Mouse (Mus musculus) urinary bladder, postnatal 4 days (tissue): ENCODE measurements around the gene Nrp1.
A peak's percentile ranks its signal among the peaks of the same experiment; 100 is the strongest.

Experiments used
- DNase-seq, 2 experiments: peaks; one replicate each; pipeline ENCODE4 v3.0.0; 2021 to 2022; ENCODE audit warnings: low spot score in 2 of 2

Nrp1 gene

DNA sequence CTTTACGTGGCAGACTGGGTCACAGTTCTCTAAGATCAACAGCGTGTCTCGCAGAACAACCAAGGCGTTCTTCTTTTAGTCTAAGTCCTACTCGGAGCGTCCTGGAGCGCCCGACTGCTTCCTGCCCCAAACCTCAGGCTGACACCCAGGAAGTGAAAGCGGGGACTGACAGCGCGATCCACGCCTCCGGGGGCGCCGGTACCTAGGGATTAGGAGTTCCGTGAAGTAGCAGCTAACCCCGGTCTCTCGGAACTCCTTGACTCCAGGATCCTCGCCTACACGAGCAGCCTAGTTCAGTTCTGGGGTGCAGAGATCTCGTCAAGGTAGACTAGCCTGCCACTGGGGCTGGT lies at the start of gene Nrp1:
Nrp1 (plus strand) TSS at position 199 of the 350 bp plus-strand sequence.
- peak; percentile 44 to 60 for DNase-seq

DNA sequence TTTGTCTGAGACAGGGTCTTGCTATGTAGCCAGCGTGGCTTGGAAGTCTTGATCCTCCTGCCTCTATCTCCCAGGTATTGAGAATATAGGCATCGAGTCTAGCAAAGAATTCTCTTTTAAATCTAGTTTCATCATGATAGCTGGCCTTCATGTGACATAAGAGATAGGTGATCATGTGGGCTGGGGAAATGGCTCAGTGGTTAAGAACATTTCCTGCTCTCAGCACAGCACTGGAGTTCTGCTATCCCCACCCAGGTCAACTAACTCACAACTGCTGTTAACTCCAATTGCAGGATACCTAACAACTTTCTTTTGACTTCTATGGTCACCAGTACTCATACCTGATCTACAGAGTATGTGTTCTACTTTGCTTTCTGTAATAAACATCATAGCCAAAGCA lies 37.6 kb upstream of the Nrp1 start:
- DNase-seq, result no peak

DNA sequence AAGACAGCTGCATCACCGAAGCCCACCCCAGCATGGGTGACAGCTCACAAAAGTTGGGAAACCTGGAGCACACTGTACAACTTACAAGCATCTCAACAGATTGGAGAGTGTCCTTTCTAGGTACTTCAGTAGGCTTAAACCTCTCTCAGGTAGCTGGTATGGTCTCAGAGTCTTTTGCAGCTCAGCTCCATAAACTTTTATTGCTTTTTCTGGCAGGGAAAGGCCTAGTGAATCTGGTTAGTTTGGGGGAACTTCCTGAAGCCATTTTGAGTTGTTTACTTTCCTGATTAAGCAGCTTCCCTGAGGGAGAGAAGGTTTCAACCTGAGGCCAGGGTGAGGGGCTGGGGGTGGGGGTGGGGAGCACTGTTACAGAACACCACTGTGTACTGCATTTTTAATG lies 31.1 kb upstream of the Nrp1 start:
- DNase-seq, result no peak

DNA sequence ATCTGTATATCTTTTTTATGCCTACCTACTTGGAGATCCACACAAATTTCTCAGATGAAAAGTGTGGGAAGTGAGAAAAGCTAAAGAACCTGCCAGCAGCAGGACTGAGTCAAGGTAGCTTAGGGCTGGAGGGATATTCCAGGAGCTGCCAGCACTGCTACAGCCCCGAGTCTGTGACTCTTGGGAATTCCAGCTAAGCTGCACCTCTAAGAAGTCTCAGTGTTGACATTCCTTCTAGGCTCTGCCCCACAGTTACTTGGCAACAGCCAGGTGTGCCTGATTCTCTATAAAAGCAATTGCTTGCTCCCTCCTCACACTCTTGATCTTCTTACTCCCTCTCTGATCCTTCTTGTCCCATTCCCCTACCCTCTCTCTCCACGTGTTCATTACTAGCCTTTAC lies 30.5 kb upstream of the Nrp1 start:
- DNase-seq, result no peak

DNA sequence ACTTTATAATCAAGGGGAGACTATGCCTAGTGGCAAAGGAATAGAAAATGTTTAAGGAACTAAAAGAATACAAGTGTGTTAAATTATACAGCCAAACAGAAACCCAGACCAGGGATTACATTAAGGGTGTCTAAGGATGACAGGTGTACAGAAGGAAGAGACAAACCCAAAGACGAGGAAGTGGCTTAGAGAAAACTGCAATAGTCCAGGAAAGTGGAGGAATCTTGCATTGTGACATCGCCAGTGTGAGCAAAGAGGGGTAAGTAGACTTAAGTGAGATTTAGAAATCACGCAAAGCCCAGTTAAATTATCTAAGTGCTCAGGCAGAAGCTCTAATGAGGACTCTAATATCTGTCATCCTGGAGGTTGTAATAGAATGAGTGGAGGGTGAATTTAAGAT lies 28.9 kb upstream of the Nrp1 start:
- DNase-seq, result no peak

DNA sequence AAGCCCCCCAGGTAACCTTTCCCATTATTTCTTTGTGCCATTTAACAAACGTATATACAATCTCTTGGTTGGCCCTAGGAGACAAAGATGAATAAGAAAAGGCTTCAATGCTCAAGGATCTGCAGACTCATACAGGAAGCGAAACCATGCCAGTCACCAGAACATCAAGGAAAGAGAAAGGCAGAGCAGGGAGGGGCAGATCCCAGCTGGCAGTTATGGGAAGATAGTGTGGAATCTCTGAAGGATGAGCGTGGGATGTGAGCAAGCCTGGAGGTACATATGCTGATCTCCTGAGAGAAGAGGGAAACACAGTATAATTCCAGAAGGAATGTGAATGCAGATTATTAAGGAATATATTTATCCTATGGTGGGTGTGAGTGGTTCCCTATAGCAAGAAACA lies 22.4 kb upstream of the Nrp1 start:
- no peak for DNase-seq

DNA sequence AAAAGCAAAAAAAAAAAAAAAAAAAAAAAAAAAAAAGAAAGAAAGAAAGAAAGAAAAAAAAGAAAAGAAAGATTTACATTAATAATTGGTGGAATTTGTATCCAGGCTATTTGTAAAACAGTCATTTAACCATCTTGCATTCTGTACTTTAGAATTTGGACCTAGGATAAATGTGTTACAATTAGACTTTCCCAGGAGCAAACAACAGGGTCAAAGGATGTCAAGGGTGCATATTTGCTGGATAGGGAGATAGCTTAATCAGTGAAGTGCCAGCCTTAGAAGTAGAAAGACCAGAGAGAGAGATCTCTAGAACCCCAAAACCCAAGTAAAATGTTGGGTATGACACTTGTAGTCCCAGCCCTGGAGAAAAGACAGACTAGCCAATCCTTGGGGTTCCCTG lies 19.5 kb upstream of the Nrp1 start:
- no peak for DNase-seq

DNA sequence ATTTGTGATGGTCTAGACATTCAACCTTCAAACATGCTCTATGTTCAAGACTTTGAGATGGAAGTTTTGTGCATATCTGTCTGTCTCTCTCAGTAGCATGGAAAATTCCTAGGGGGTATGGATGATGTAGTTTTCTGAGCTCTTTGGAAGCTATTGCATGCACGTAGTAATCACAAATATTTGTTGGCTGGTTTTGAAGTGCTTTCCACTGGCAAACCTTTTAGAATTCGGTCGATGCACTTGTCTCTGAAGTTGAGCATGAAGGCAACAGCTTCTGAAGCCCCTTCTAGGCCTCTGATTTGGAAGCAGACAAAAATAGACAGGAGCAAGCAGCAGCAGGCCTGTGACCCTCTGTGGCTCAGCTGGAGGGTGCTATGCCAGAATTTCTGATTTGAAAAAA lies 18.9 kb upstream of the Nrp1 start:
- no peak for DNase-seq

DNA sequence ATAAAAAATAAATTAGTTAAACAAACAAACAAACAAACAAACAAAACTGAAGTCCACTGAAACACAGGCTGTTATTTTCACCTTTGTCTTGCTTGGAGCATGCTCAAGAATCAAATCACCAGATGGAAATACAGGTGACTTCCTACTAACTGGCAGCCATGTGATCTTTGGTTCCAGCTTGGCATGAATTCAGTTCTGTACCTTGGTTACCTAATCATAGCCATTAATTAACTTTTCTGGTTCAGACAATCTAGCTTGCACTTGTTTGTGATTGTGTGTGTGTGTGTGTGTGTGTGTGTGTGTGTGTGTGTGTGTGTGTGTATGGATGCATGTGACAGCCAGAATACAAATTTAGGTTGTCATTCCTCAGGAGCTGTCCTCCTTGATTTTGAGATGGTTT lies 8.0 kb upstream of the Nrp1 start:
- no peak for DNase-seq

DNA sequence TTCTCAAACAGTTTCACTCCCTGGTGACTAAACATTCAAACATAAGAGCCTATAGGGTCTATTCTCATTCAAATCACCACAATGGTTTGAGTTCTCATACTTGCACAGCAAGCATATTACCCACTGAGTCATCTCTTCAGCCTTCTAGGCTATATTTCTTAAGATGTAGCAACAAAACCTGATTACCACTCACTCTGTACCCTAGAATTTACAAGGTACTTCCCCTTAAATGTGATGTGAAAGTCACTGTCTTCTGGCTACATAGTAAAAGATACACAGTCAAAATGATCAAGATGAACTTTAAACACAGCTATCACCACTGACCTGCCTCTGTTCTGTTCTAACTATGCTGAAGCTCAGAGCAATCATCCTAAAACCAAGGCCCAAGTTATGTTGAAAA lies 7.2 kb upstream of the Nrp1 start:
- DNase-seq, result no peak

DNA sequence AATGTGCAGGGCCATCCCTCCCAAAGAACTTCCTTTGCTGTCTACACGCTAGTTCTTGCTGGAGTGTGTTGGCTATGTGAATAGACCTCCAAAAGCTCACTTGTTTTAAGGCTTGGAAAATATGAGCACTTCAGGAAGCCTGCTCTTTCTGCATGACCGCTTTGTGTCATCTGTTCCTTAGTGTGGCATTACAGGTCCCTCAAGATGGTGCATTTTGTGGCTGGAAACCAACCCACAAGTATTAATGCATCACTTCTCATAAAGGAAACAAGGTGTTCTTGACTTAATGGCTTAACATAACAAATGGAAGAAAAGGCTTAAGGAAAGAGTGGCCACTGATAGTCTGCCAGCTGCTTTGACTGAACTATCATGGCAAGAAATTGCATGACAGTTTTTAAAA lies 5.6 kb upstream of the Nrp1 start:
- DNase-seq, result no peak

DNA sequence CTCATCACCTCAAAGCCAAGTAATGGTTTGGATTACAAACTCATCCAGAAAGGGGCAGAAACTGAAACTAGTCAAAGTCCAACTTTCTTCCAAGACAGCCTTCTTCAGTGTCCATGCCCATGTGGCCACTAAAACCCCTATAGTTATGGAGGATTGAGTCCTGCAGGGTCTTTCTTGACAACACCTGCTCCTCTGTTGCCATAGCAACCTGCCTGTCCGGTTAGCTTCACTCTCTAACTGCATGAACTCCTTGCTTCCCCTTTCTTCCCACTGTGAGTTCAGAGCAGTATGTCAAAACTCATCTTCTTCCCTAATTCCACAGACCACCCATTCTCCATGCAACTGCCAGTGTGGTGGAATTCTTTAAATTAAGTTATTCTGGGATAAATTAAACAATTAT lies 4.4 kb upstream of the Nrp1 start:
- DNase-seq, result no peak

DNA sequence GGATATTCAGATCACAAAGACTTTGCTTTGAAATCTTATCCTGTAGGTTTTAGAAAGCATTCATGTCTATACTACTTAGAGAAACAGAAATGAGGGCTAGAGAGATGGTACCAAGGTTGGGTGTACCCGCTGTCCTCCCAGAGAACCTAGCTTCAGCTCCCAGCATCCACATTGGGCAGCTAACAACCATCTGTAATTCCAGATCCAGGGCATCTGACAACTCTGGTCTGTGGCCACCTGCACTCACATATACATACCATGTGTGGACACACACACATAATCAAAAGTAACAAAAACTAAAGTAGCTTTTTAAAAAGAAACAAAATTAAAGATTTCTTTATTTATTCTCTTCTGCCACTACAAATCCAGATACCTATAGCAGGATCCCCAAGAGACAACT lies 3.3 kb upstream of the Nrp1 start:
- no peak for DNase-seq

DNA sequence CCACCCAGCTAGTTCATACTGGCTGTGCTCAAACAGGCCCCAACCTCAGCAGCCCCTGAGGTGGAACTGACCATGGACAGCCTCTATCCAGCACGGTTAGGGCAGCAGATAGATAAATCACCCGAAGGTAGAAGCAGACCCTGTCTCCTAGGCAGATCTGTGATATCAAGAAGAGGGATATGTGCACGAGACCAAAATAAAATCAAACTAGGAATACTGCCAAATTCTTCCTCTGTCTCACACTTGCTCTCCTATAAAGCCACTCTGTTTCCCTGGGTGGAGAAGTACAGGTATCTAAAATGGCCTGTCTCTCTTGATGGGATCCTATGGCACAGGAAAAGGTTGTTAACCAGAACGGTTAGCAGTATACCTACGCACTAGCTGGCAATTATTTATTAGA lies 2.2 kb upstream of the Nrp1 start:
- DNase-seq, result no peak

DNA sequence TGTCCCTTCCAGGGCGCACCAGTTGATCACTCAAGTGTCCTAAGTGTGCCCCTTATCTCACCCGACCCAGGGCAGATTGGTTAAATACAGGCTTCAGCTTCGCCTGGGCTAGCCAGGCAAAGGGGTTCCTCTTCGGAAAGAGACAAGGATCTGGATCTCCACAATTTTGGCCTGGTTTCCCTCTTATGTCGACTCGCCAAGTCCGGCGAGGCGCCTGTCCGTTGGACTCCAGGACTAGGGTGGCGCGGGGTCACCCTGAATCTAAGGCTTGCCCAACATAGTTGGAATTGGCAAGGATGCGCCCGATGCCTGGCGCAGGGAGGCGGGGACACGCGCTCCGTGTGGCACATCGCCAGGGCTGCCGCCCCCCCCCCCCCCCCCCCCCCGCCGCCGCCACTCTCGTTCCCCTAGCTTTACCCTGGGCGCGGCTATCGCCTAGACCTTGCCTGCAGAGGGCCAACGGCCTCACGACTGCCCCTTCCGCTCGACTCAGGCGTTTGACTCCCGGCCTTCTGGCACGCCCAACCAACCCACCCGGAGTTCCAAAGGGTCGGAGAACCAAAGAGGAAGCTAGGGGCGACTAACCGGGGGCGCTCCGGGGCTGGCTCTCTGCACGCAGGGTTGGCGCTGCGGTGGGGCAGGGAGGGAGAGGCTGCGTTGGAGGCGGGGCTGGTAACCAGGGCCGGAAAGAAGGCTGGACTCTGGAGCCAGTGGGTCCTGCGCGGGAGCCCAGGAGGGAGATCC lies 1.4 kb upstream of the Nrp1 start:
- peak; percentile 82 to 85 for DNase-seq

DNA sequence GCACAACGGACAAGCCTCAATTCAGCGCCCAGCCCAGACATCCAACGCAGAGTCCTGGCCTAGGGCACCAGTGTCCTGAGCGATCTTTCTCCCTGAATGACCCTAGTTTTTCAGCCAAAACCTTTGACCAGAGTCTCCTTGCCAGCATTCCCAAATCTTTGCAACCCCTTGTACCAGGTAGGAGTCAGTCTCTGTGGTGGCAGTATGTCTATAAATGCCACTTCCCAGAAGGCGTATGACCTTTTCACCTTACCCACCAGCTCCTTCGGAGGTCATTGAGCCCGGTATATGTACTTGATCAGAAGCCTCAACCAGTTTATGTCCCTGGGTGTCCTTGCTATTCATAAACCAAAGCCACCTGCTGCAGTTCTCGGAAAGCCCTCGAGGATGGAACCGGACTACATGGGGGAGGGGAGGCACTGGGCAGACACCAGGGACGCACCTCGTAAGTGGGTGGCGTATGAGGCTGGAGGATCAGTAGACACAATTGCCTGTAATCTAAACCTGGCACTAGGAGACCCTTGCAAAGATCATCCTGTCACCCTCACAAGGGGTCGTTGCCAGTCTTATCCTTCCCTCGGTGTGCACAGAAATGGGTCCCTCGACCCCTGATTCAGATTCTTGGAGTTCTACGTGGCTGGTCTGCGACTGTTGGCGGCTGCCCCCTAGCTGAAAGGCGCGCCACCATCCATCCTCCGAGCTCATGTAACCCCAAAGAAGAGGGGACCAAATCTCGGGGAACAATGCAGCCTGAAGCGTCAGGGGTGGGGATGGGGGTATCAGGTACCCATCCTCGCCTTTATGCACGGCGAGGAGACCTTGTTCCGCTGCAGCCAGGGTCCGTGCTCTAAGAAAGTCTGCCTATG lies 631 bp upstream of the Nrp1 start:
- peak; percentile 54 to 66 for DNase-seq

DNA sequence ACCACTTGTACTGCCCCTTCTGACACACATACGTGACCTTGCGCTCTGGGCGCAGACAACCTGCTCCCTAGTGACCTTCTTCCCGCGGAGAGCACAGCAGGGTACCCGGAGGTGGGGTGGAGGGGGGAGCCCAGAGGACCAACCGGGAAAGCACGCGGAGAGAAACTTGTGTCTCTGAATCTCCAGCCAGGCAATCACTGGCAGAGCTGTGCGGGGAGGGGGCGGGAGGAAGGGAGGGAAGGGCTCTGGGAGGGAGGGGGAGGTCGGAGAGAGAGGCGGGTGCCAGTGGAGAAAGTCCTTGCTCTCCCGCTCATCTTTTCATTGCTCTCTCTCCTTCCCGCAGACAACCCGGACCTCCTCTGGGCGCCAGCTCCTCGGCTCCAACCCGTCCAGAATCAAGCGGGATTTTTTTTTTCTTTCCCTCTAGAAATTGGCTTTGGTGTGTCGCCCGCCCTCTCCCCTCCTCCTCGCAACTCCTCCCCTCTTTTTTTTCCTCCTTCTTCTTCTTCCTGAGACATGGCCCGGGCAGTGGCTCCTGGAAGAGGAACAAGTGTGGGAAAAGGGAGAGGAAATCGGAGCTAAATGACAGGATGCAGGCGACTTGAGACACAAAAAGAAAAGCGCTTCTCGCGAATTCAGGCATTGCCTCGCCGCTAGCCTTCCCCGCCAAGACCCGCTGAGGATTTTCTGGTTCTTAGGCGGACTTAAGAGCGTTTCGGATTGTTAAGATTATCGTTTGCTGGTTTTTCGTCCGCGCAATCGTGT lies 534 bp downstream of the Nrp1 start:
- DNase-seq, result peak; percentile 65 to 69

DNA sequence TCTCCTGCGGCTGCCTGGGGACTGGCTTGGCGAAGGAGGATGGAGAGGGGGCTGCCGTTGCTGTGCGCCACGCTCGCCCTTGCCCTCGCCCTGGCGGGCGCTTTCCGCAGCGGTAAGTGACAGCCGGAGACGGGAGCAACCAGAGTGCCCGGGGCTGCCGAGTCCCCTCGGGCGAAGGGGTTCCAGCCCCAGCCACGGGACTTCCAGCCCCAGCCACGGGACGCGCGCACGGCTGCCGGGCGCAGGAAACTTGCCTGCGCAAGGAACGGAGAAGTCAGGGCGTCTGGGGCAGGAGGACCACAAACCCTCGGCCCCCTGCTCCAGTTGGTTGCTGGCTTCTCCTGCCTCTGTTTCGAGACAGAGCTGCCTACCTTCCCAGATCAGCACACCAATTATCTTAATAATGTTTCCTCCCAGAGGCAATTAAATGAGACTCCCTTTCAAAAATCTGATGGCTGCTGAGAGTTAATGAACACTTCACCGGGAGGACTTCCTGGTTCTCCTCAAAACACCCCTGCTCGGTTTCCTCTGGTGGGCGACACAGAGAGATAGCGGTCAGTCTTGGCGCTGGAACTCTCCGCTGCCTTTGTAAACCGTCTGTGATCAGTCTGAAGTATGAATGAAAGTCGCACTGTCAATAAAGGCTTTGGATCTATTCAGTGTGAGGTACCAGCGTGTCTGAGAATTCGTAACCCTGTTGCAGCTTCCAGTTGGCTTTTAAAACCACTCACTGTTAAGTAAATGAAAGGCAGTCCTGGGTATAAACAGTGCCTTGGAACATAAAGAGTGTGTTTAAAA lies 1.3 kb downstream of the Nrp1 start:
- DNase-seq, result peak; percentile 24 to 61

DNA sequence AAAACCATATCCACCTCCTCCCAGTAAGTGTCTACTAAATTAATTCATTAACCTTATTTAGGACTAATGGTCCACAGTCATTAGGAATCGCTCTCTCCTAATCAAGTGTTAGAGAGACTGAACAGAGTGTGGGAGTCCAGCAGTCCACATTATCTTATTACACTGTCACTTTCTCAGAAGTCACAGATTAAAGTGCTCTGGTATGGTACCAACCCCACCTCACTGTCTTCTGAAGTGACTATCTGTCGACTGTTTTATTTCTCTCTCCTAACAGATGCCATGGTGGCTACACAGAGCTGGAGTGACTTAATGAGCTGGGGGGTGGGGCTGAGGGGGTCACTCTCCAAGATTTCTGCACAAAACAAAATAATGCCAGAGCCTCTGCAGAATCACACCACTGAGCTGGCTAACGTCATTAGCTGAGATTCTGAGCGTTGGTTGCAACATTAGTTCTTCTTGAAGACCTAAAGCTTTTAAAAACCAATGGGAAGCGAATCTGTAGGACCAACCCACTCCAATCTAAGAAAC lies 3.0 kb downstream of the Nrp1 start:
- DNase-seq, result peak in 1 of 2 experiments; percentile 39

DNA sequence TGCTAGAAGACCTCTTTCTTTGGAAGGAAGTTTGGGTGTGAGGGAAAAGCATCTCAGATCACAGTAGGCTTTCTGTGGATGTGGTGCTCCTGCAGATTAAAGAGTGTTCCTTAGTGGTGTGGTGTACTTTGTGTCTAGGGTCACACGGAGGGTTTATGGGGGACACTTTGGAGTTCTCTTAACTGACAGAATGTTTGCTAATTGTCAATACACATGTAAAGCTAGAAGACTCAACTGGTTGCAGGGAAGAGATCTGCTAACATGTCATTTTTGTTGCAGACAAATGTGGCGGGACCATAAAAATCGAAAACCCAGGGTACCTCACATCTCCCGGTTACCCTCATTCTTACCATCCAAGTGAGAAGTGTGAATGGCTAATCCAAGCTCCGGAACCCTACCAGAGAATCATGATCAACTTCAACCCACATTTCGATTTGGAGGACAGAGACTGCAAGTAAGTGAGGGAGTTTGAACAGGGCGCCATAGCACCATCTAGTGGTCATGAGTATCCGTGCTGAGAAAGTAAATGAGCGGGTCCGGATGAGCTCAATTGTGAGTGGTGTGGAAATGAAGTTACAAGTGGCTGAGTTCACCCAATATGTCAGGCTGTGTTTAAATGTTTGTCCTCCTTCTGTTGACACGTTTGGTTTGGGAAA lies 4.7 kb downstream of the Nrp1 start:
- DNase-seq, result peak; percentile 59 to 79

DNA sequence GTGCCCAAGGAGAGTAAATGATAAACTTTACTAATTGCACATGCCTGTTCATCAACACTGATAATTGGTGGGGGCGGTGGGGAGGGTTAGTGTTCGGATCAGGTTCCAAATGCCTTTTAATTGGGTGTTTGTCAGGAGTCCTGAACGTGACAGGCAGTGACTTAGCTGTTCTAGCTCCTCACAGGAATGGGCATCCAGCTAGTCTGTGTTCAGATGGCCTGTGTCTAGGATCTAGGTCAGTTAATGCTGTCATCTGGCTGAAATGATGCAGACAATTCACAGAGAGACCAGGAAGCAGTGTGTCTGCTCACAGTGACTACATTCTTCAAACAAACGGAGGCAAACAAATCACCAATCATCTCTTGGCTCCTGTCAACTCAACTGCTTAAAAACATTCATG lies 12.1 kb downstream of the Nrp1 start:
- no peak for DNase-seq
